25 mouse cellular contexts compared by ENCODE assay signal in the genomic region with DNA sequence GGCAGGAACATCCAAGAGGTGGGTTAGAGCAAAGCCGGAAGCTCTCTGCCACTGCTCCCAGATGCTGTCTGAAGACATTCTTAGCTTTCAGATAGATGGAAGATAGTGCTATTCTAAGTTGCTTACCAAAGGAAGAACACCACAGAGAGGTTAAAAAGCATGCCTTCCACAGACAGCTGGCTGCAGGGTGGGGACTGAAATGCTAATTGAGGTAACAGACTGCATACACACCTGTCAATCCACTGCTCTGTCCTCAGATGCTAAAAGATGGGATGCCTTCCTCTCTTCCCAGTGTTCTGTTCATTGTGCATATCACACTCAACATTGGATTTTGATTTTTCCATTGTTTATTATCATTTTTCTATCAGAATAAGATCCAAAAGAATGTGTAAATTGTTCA. TPM values are rescaled to one million over a fixed set of nuclear protein-coding genes. Genes with fewer than 3 reads are reported as not detected.
DNase-seq lines count a peak whose midpoint lies in the region; TF ChIP-seq lines count a peak whose summit lies in the region.
"Had no signal": no experiment of that assay in that cellular context is flagged by ENCODE, and none has a peak within 500 bp of the region (broad histone marks: within the 10 kb centered on the region; RNA-seq: fewer than 3 reads in every experiment).

No protein-coding gene starts in this region.

- intact Hi-C loops in heart, postnatal 10 days (cut with DNase I): no loop called here
- intact Hi-C loops in gastrocnemius, postnatal 36 days (cut with DNase I): no loop called here

- H3K4me3 ChIP-seq in myocyte: no peak overlapping the region
- H3K4me3 ChIP-seq: embryonic facial prominence, embryonic 13.5 days; embryonic facial prominence, embryonic 15.5 days; erythroblast, embryonic 14.5 days; forebrain, embryonic 10.5 days; forebrain, embryonic 12.5 days had no signal

- no peaks in the 10 kb centered on the region for H3K27me3 ChIP-seq in myocyte (ENCODE audit: control insufficient read depth, insufficient read depth, insufficient read length)
- H3K27me3 ChIP-seq: CH12.LX; embryonic facial prominence, embryonic 13.5 days; embryonic facial prominence, embryonic 15.5 days; forebrain, embryonic 12.5 days; Patski had no signal

- H3K36me3 ChIP-seq in myocyte (ENCODE audit: control insufficient read depth, insufficient read depth): no peaks in the 10 kb centered on the region
- H3K36me3 ChIP-seq: embryonic facial prominence, embryonic 13.5 days; embryonic facial prominence, embryonic 15.5 days; forebrain, embryonic 10.5 days; forebrain, embryonic 12.5 days; G1E had no signal

- DNase-seq in heart, adult 11 months: peak; percentile 41
- DNase-seq in heart, postnatal 10 days: no peak
- DNase-seq in R1 (ENCODE audit: low read depth, low spot score): peak; percentile 40
- DNase-seq in cerebellum, adult 11 months: no peak
- DNase-seq in gastrocnemius, postnatal 36 days: no peak
- DNase-seq: adrenal gland, adult 8-10 months; adrenal gland, postnatal 14 days; adrenal gland, postnatal 36 days; B cell, adult 2 months; cerebellum, adult 18-20 months; cerebellum, adult 8-10 months; cerebellum, adult 9-11 months; cerebellum, postnatal 14 days; cerebellum, postnatal 36 days; embryo, embryonic 11 days had no signal

- H3K79me2 ChIP-seq in myocyte (ENCODE audit: control insufficient read depth, insufficient read depth): no peaks in the 10 kb centered on the region

- peak overlapping the region; percentile 39 for H3K4me2 ChIP-seq in myocyte (ENCODE audit: low read depth)
- H3K4me2 ChIP-seq: embryonic facial prominence, embryonic 13.5 days; embryonic facial prominence, embryonic 15.5 days; forebrain, embryonic 12.5 days had no signal

- no peak overlapping the region for H3ac ChIP-seq in myocyte (ENCODE audit: control insufficient read depth, insufficient read length)

- no peak for TF ChIP-seq POLR2A in myocyte (IDR thresholded peaks at IDR 0.05; ENCODE audit: insufficient read length, low read depth)

TF ChIP-seq in myocyte, 11 proteins besides CTCF, POLR2A, EP300 and RAD21:
- TF ChIP-seq USF1 (IDR thresholded peaks at IDR 0.05; ENCODE audit: low read depth): no peak
- no peak for TF ChIP-seq SRF (IDR thresholded peaks at IDR 0.05; ENCODE audit: control insufficient read depth, insufficient read length, low read depth)
- peak; percentile 61 to 96 (median 68) for TF ChIP-seq MYOD1 (IDR thresholded peaks at IDR 0.05; ENCODE audit: control insufficient read depth in 1 of 3, insufficient read length in 2 of 3, low read depth in 2 of 3)
- no peak for TF ChIP-seq REST (IDR thresholded peaks at IDR 0.05; ENCODE audit: insufficient read depth, insufficient read length)
- TF ChIP-seq TCF3 (IDR thresholded peaks at IDR 0.05; ENCODE audit: insufficient read length, low read depth): no peak
- no peak for TF ChIP-seq POLR2AphosphoS2 (IDR thresholded peaks at IDR 0.05; ENCODE audit: insufficient read length, low read depth)
- peak; percentile 75 for TF ChIP-seq TCF12 (IDR thresholded peaks at IDR 0.05; ENCODE audit: insufficient read depth, poor library complexity, severe bottlenecking)
- TF ChIP-seq CEBPB (IDR thresholded peaks at IDR 0.05; ENCODE audit: insufficient read depth, poor library complexity, severe bottlenecking): no peak
- peak in 2 of 3 experiments; percentile 82 to 91 for TF ChIP-seq MYOG (IDR thresholded peaks at IDR 0.05; ENCODE audit: control insufficient read depth in 1 of 3, insufficient read depth in 1 of 3, insufficient read length in 2 of 3, low read depth in 2 of 3)

RNA-seq across cellular contexts. Expression of a gene that starts 11.8 kb away (rescaled TPM):
- 1 to 10 TPM; 1.5 TPM for total RNA-seq in heart, postnatal 10 days (2021)
- 11.2 TPM for polyA plus RNA-seq in myocyte (2012; fragmentation: generic; extraction: Trizol)
- under 1 TPM in 1 of 2 experiments, not detected in 1; 0.05 TPM for total RNA-seq in gastrocnemius, postnatal 36 days (2021)
- total RNA-seq: common myeloid progenitor, adult 5-6 weeks had no signal
- polyA plus RNA-seq: G1E had no signal

RNA-seq across cellular contexts. Expression of a gene that starts 53.6 kb away (rescaled TPM):
- 10 to 100 TPM; 39.3 to 46.7 TPM for total RNA-seq in heart, postnatal 10 days (2021)
- 32.4 TPM for polyA plus RNA-seq in myocyte (2012; fragmentation: generic; extraction: Trizol)
- total RNA-seq in gastrocnemius, postnatal 36 days (2021): 1 to 10 TPM; 5.3 to 6.5 TPM

Comparison
In these comparisons a context has a peak if more than half of its experiments do, and no peak if none do; other contexts are left out.
1. DNase-seq: peak in heart, adult 11 months (single experiment) and R1 (single experiment); none in heart, postnatal 10 days (0 of 2), cerebellum, adult 11 months (single experiment) and gastrocnemius, postnatal 36 days (0 of 2).
2. RNA of a gene that starts 53.6 kb away (total RNA-seq): 39.3 to 46.7 TPM in heart, postnatal 10 days; 5.3 to 6.5 TPM in gastrocnemius, postnatal 36 days; every median in the first group is over 4 times any median in the second.